Mouse (Mus musculus): ENCODE measurements around the gene Snai3.
A peak's percentile ranks its signal among the peaks of the same experiment; 100 is the strongest.

Snai3 gene

GRCm38 (mm10) chr8:122431694-122432442 lies 28.7 kb downstream of the Snai3 start:
- no peak for DNase-seq (ENCODE audit: extremely low read depth, low read depth)

- DNase-seq (ENCODE audit: extremely low read depth, low read depth), result no peak
These were observed 29.9 kb downstream of the Snai3 start for GRCm38 (mm10) chr8:122430646-122431045.

GRCm38 (mm10) chr8:122430058-122430636 lies 30.4 kb downstream of the Snai3 start:
- DNase-seq (ENCODE audit: extremely low read depth, low read depth), result no peak

- peak; percentile 46 for DNase-seq (ENCODE audit: extremely low read depth, low read depth)
These were observed 32.4 kb downstream of the Snai3 start for GRCm38 (mm10) chr8:122428163-122428562.

- no peak for DNase-seq (ENCODE audit: extremely low read depth, low read depth)
These were observed 32.9 kb downstream of the Snai3 start for GRCm38 (mm10) chr8:122427607-122428006.

GRCm38 (mm10) chr8:122426145-122426544 lies 34.4 kb downstream of the Snai3 start:
- DNase-seq (ENCODE audit: extremely low read depth, low read depth), result no peak

- DNase-seq (ENCODE audit: extremely low read depth, low read depth), result no peak
These were observed 36.9 kb downstream of the Snai3 start for GRCm38 (mm10) chr8:122423659-122424058.

- no peak for DNase-seq (ENCODE audit: extremely low read depth, low read depth)
These were observed 37.3 kb downstream of the Snai3 start for GRCm38 (mm10) chr8:122423217-122423616.

GRCm38 (mm10) chr8:122421376-122422070 lies 39.0 kb downstream of the Snai3 start, which contains the start of gene Il17c:
Gene Il17c, plus strand, starts transcription at chr8:122422020.
- no peak for DNase-seq (ENCODE audit: extremely low read depth, low read depth)

- DNase-seq (ENCODE audit: extremely low read depth, low read depth), result no peak
These were observed 40.5 kb downstream of the Snai3 start for GRCm38 (mm10) chr8:122419881-122420555.

- peak; percentile 47 for DNase-seq (ENCODE audit: extremely low read depth, low read depth)
These were observed 45.0 kb downstream of the Snai3 start for GRCm38 (mm10) chr8:122415554-122415953.

- no peak for DNase-seq (ENCODE audit: extremely low read depth, low read depth)
These were observed 46.2 kb downstream of the Snai3 start for GRCm38 (mm10) chr8:122414311-122414710.

- DNase-seq (ENCODE audit: extremely low read depth, low read depth), result no peak
These were observed 52.9 kb downstream of the Snai3 start for GRCm38 (mm10) chr8:122407678-122408077.

- DNase-seq (ENCODE audit: extremely low read depth, low read depth), result peak; percentile 33
These were observed 55.3 kb downstream of the Snai3 start for GRCm38 (mm10) chr8:122405146-122405805.

Measured in MEL-GATA-1-ER (cell line).